Mouse (Mus musculus) cortical plate, adult 2 months (tissue): ENCODE data around the gene Amer2. TPM values are rescaled to one million over a fixed set of nuclear protein-coding genes. Genes with fewer than 3 reads are reported as not detected.
A peak's percentile ranks its signal among the peaks of the same experiment; 100 is the strongest.

Experiments used
- H3K27ac ChIP-seq: fragments of 200-500 bp; 2 replicates; pipeline ENCODE4 v1.5.1; 2012; ENCODE audit warnings: low read length, control low read depth, inconsistent platforms; ENCODE audit not compliant: insufficient read depth
- H3K4me1 ChIP-seq: fragments of 200-500 bp; 2 replicates; pipeline ENCODE4 v1.6.1; 2011; ENCODE audit warnings: low read length; ENCODE audit not compliant: control insufficient read depth, insufficient read depth
- H3K4me3 ChIP-seq: fragments of 200-500 bp; 2 replicates; pipeline ENCODE4 v1.5.1; 2011; ENCODE audit warnings: mild to moderate bottlenecking, low read length, control low read depth; ENCODE audit not compliant: insufficient read depth
- CTCF ChIP-seq: fragments of 200-500 bp; IDR thresholded peaks from 2 replicates; pipeline ENCODE4 v1.5.1; 2011; ENCODE audit warnings: mild to moderate bottlenecking, control low read depth, low read length; ENCODE audit not compliant: insufficient read depth; ENCODE audit errors: extremely low read depth
- POLR2A ChIP-seq: fragments of 200-500 bp; IDR thresholded peaks from 2 replicates; pipeline ENCODE4 v1.6.1; 2011; ENCODE audit warnings: mild to moderate bottlenecking, low read length, control low read depth; ENCODE audit not compliant: insufficient read depth; ENCODE audit errors: extremely low read depth
- polyA plus RNA-seq: library from polyadenylated mRNA; depleted of rRNA; stranded (reverse); fragments of >200 nt; gene quantifications from 2 replicates; pipeline ENCODE4 v1.2.3, GENCODE M21; 2012; rRNA removed

Amer2 gene
- polyA plus RNA-seq, 1 experiment, result 20.1 TPM

DNA sequence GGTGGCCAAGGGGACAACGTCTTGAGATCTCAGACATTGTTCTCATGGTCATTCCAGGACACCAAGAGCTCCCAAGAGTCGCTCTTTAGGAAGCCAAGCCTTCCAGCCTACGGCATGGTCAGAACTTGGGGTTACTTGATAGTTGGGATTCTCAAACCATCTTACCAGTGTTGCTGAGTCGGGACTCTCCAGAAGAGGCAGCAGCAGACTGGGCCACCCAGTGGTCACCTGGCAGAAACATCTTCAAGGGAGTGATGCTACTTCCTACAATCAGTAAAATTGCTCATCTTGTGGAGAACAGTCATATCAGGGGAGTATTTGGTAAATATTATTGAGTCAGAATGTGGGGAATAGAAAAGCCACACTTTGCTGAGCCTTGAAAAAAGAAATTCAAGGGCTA, 62.5 kb downstream of the Amer2 start:
- TF ChIP-seq CTCF, result peak; percentile 42
- no peak for TF ChIP-seq POLR2A
- Histone ChIP-seq H3K27ac (no peak overlapping the region), H3K4me3 (no peak overlapping the region), H3K4me1 (no peaks in the 10 kb centered on the region)

DNA sequence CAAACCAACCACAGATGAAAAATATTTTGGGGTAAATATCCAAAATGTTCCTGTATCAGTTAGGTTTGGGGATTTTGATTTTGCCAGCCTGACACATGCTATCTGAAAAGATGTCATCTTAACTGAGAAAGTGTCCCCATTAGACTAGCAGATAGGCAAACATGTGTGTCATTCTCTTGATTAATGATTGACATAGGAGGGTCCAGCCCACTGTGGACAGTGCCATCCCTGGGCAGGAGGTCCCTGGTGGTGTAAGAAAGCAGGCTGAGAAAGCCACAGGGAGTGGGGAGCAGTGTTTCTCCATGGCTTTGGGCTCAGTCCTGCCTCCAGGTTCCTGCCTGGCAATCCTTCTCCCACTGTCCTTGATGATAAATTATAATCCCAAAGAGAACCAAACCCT, 63.3 kb downstream of the Amer2 start:
- Histone ChIP-seq H3K4me3 (no peak overlapping the region), H3K27ac (no peak overlapping the region), H3K4me1 (no peaks in the 10 kb centered on the region)
- TF ChIP-seq CTCF (no peak), POLR2A (no peak)

Other genes starting within 250 kb of the Amer2 start
- gene Atp8a2, start 176.1 kb upstream of the Amer2 start, polyA plus RNA-seq, result 15.2 and 15.3 TPM in 2 replicates
- 0.08 and 0.13 TPM in 2 replicates for gene Nupl1, start 121.8 kb upstream of the Amer2 start, polyA plus RNA-seq
- gene Gm49336, start 121.8 kb upstream of the Amer2 start, polyA plus RNA-seq, result 43.6 and 44.6 TPM in 2 replicates
- 91.3 and 93.7 TPM in 2 replicates for gene Mtmr6, start 108.0 kb upstream of the Amer2 start, polyA plus RNA-seq